Mouse (Mus musculus) stomach, postnatal 0 days (tissue): ENCODE data around the gene Dcst2. TPM values are rescaled to one million over a fixed set of nuclear protein-coding genes. Genes with fewer than 3 reads are reported as not detected.

Source experiments
- ATAC-seq: fragments of 200-750 bp; cut with Nextera tagmentation; 2 replicates; pipeline ENCODE4 v1.8.0; 2017; ENCODE audit not compliant: low FRiP score, low TSS enrichment
- DNase-seq: peaks from one replicate; pipeline ENCODE4 v3.0.0-alpha.2; 2016; ENCODE audit warnings: low spot score
- H3K27ac ChIP-seq: fragments of 300-500 bp; sonication (generic); replicated peaks from 2 replicates; pipeline ENCODE4 v1.5.1; 2014; ENCODE audit warnings: mild to moderate bottlenecking, control low read depth
- H3K27me3 ChIP-seq: fragments of 300-500 bp; sonication (generic); 2 replicates; pipeline ENCODE4 v1.6.1; 2014; ENCODE audit warnings: low read length; ENCODE audit not compliant: control insufficient read depth, insufficient read depth
- H3K36me3 ChIP-seq: fragments of 300-500 bp; sonication (generic); 2 replicates; pipeline ENCODE4 v1.6.1; 2014; ENCODE audit warnings: low read length, mixed read lengths; ENCODE audit not compliant: control insufficient read depth, insufficient read depth
- H3K4me1 ChIP-seq: fragments of 300-500 bp; sonication (generic); replicated peaks from 2 replicates; pipeline ENCODE4 v1.6.1; 2014; ENCODE audit warnings: antibody characterized with exemption; ENCODE audit not compliant: control insufficient read depth, insufficient read depth
- H3K4me2 ChIP-seq: fragments of 300-500 bp; sonication (generic); replicated peaks from 2 replicates; pipeline ENCODE4 v1.6.1; 2014; ENCODE audit warnings: low read depth, mild to moderate bottlenecking, control low read depth, moderate library complexity
- H3K4me3 ChIP-seq: fragments of 300-500 bp; sonication (generic); 2 replicates; pipeline ENCODE4 v1.5.1; 2014; ENCODE audit warnings: low read depth, low read length, control low read depth
- H3K9ac ChIP-seq: fragments of 300-500 bp; sonication (generic); 2 replicates; pipeline ENCODE4 v1.6.1; 2014; ENCODE audit warnings: mild to moderate bottlenecking, low read length, control low read depth, mixed read lengths
- H3K9me3 ChIP-seq: fragments of 300-500 bp; sonication (generic); 2 replicates; pipeline ENCODE4 v1.6.1; 2016; ENCODE audit warnings: low read length; ENCODE audit not compliant: control insufficient read depth
- CTCF ChIP-seq: IDR thresholded peaks from 2 replicates; pipeline ENCODE4 v1.5.1; 2016; ENCODE audit warnings: antibody characterized with exemption, low read depth, mild to moderate bottlenecking, moderate library complexity
- EP300 ChIP-seq: optimal IDR thresholded peaks from 2 replicates; pipeline ENCODE3; 2016; ENCODE audit warnings: antibody characterized with exemption
- WGBS: fragments of 180-500 bp; shearing (Covaris S2); extraction: QIAGEN DNeasy Blood & Tissue Kit; methylation state at CpG from one replicate; pipeline ENCODE4 v1.1.7; 2014; 5-methylcytosine and 5-hydroxymethylcytosine counted together
- polyA plus RNA-seq: library from polyadenylated mRNA; unstranded; fragments of >200 nt; fragmentation: Nextera tagmentation; extraction: Ambion mirVana; gene quantifications from 2 replicates; pipeline ENCODE4 v1.2.1, GENCODE M21; 2015

Gene Dcst2
- polyA plus RNA-seq, 1 experiment from 2014 or later: 0.33 TPM

- TF ChIP-seq EP300: no peak
- no peak for TF ChIP-seq CTCF
- no peaks in the 10 kb centered on the region for H3K4me1 ChIP-seq
- no peak overlapping the region for H3K4me2 ChIP-seq
Measured at GRCm38 (mm10) chr3:89367338-89367737, 5.6 kb downstream of the Dcst2 start.

GRCm38 (mm10) chr3:89373581-89374231 is 11.9 kb downstream of the Dcst2 start:
- Histone ChIP-seq H3K9ac (no peak overlapping the region), H3K27me3 (no peaks in the 10 kb centered on the region), H3K36me3 (no peaks in the 10 kb centered on the region), H3K4me1 (peaks cover 4% of the 10 kb centered on the region), H3K4me3 (no peak overlapping the region), H3K9me3 (no peaks in the 10 kb centered on the region), H3K27ac (no peak overlapping the region), H3K4me2 (no peak overlapping the region)
- 30% methylated on average over 5 of the region's 5 CpGs for WGBS
- DNase-seq (no peak), ATAC-seq (no peak)
- TF ChIP-seq CTCF (no peak), EP300 (no peak)

More at GRCm38 (mm10) chr3:89367338-89367737, 5.6 kb downstream of the Dcst2 start:
- Histone ChIP-seq H3K4me3 (no peak overlapping the region), H3K27ac (no peak overlapping the region), H3K9ac (no peak overlapping the region), H3K36me3 (no peaks in the 10 kb centered on the region), H3K9me3 (no peaks in the 10 kb centered on the region), H3K27me3 (no peaks in the 10 kb centered on the region)
- DNase-seq: peak; percentile 52
- ATAC-seq: peak; percentile 22; the same call in 1 of the 2 replicates
- WGBS: 53% methylated on average over 11 of the region's 11 CpGs

GRCm38 (mm10) chr3:89377831-89378230 is 16.1 kb downstream of the Dcst2 start:
- Histone ChIP-seq H3K4me3 (no peak overlapping the region), H3K27ac (peak overlapping the region; percentile 80)
- WGBS: 66% methylated on average over 4 of the region's 4 CpGs

GRCm38 (mm10) chr3:89378394-89379067 is 16.8 kb downstream of the Dcst2 start:
- Histone ChIP-seq H3K4me3 (peak overlapping the region; percentile 41), H3K36me3 (peaks cover 7% of the 10 kb centered on the region), H3K27ac (peak overlapping the region; percentile 80), H3K9me3 (no peaks in the 10 kb centered on the region), H3K4me2 (peak overlapping the region; percentile 52), H3K27me3 (no peaks in the 10 kb centered on the region), H3K4me1 (peaks cover 4% of the 10 kb centered on the region), H3K9ac (peak overlapping the region; percentile 52)
- DNase-seq (peak; percentile 96), ATAC-seq (peak; percentile 96)
- WGBS: 2% methylated on average over 28 of the region's 29 CpGs
- peak; percentile 94 for TF ChIP-seq CTCF
- TF ChIP-seq EP300: peak; percentile 96

More at GRCm38 (mm10) chr3:89377831-89378230, 16.1 kb downstream of the Dcst2 start:
- Histone ChIP-seq H3K9me3 (no peaks in the 10 kb centered on the region), H3K4me1 (peaks cover 4% of the 10 kb centered on the region), H3K36me3 (peaks cover 7% of the 10 kb centered on the region), H3K9ac (peak overlapping the region; percentile 52), H3K4me2 (peak overlapping the region; percentile 52), H3K27me3 (no peaks in the 10 kb centered on the region)
- DNase-seq (no peak), ATAC-seq (peak; percentile 8)
- no peak for TF ChIP-seq EP300
- no peak for TF ChIP-seq CTCF

GRCm38 (mm10) chr3:89379388-89380131 is 17.8 kb downstream of the Dcst2 start:
- ATAC-seq: no peak
- H3K4me2 ChIP-seq: no peak overlapping the region
- H3K9ac ChIP-seq: no peak overlapping the region
- no peaks in the 10 kb centered on the region for H3K9me3 ChIP-seq
- TF ChIP-seq EP300: no peak
- no peak for TF ChIP-seq CTCF
- no peak overlapping the region for H3K4me3 ChIP-seq
- H3K27me3 ChIP-seq: no peaks in the 10 kb centered on the region
- DNase-seq: no peak
- peaks cover 4% of the 10 kb centered on the region for H3K4me1 ChIP-seq
- peaks cover 7% of the 10 kb centered on the region for H3K36me3 ChIP-seq
- peak overlapping the region; percentile 80; the same call in 1 of the 2 replicates for H3K27ac ChIP-seq
- 84% methylated on average over 31 of the region's 31 CpGs for WGBS
